Mouse (Mus musculus) 3134 (cell line): ENCODE data around the gene Adgrb2.

Experiments
- DNase-seq: peaks from one replicate; pipeline ENCODE4 v3.0.0-alpha.2; 2011; ENCODE audit warnings: low spot score; ENCODE audit not compliant: insufficient read length; ENCODE audit errors: extremely low read depth

Gene Adgrb2

DNA sequence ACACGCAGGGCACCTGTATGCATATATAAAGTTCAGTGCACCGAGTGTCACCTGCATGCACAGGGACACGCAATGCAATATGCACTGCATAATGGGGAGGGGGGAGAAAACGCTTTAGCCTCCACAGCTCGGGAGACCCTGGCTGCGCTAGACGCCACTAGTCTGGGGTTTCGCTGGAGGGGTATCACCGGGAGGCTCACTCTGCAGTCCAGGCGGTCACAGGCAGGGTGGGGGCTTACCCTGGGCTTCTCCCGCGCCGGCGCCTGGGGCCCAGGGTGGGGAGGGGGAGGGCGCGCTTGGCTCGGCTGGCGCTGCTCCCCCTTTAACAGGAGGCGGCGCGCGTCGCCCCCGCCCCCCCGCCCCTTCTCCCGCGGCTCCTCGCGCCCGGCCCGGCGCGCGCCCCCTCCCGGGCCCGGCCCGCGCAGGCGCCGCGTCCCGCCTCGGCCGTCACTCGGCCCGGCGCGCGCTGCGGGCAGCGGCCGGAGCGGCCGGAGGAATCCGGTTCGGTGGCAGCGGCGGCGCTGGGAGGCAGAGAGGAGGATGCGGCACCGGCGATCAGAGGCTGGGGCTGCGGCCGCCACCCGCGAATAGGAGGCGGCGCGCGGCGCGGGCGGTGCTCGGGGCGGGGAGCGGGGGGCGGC lies at the start of gene Adgrb2:
Adgrb2 (plus strand) TSS at position 450 of the 641 bp plus-strand sequence.
- no peak for DNase-seq

DNA sequence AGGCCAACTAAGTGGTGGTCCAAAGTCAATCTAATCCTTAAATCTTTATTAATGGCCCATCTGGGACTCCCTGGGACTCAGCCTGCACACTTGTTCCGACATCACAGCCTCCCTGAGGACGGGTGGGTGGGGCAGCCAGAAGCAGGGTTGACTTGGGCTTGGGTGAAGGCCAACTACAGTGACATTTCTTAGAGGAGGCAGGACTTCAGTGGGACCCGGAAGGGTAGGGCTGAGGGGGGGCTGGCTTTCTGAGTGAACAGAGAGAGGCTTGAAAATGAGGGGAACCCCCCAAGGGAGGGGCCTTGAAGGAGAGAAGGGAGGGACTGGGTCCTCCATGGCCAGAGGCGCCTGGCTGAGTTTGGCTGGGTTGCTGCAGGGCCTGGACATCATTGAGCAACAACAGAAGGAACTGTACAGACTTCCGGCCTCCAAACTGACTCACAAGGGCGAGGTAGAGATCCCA lies 33.3 kb upstream of the Adgrb2 start:
- DNase-seq = peak; percentile 87

DNA sequence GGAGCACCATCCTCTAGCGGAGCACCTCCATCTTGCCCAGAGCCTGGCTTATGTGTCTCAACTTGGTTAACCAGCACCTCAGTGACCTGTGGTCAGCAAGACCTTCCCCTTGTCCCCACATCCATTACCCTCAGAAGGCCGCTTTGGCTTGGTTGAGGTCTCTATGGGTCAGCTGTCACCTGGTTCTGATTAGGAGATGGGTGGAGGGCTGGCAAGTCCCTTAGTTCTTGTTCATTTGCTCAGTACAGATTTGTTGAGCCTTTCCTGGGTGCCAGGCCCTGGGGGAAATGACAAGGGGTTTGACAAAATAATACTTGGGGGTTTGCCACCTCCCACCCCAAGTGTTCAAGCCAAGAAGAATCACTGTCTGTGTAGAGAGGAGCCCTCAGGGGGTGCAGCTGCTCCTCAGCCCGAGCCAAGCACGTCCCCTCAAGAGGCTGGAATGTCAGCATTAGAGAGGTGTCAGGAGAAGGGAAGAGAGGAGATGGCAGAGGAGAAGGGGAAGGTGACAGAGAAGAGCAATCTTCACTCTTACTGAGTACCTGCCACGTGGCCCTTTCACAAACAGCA lies 32.3 kb upstream of the Adgrb2 start:
- DNase-seq = no peak

GRCm38 (mm10) chr4:129954527-129954926 lies 30.1 kb upstream of the Adgrb2 start:
- no peak for DNase-seq

- DNase-seq = no peak
Observed at GRCm38 (mm10) chr4:129960180-129960944, 24.3 kb upstream of the Adgrb2 start.

DNA sequence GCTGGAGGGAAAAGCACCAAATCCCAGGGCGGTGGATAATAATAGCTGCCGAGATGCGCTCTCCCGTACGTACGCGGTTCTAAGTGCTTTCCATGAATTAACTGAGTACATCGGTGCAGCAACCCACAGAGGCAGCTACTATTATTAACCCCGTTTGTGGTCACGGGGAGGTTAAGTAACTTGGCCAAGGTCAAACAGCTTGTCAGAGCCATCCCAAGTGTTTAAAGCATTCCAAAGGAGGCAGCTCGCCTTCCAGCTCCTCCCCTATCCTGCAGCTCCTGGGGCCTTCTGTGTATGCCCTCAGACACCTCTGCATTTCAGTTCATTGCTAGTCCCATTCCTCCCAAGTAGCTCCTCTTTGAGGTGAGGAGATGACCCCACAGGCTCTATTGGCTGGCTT lies 19.4 kb upstream of the Adgrb2 start:
- no peak for DNase-seq

GRCm38 (mm10) chr4:129966201-129966600 lies 18.5 kb upstream of the Adgrb2 start:
- no peak for DNase-seq

- DNase-seq = no peak
Observed at GRCm38 (mm10) chr4:129967024-129968014, 17.4 kb upstream of the Adgrb2 start.

- no peak for DNase-seq
Observed at GRCm38 (mm10) chr4:129970168-129970567, 14.5 kb upstream of the Adgrb2 start.

GRCm38 (mm10) chr4:129970861-129971260 lies 13.8 kb upstream of the Adgrb2 start:
- DNase-seq = no peak

- no peak for DNase-seq
Observed at GRCm38 (mm10) chr4:129971989-129972388, 12.7 kb upstream of the Adgrb2 start.

GRCm38 (mm10) chr4:129974285-129974684 lies 10.4 kb upstream of the Adgrb2 start:
- DNase-seq = no peak

DNA sequence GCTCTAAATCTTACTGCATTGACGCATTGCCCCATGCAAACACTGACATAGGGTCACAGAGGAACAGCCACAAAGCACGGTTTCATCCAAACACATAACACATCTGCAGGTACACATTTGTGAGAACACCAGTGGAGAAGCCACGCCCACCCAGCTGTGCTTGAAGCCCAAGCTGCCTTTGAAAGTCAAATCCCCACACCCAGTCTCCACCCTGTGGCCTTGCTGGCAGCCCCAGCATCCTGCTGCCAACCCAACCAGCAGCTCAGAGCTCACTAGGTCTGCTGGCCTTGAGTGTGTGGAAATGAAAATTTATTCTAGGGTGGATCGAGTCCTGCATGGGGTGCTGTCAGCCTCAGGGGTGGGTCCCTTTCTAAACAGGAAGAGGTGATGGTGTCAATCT lies 7.4 kb upstream of the Adgrb2 start:
- DNase-seq = no peak

- DNase-seq = no peak
Observed at GRCm38 (mm10) chr4:129978227-129978626, 6.4 kb upstream of the Adgrb2 start.

- DNase-seq = no peak
Observed at GRCm38 (mm10) chr4:129978930-129979329, 5.7 kb upstream of the Adgrb2 start.

GRCm38 (mm10) chr4:129981657-129982056 lies 3.0 kb upstream of the Adgrb2 start:
- no peak for DNase-seq

DNA sequence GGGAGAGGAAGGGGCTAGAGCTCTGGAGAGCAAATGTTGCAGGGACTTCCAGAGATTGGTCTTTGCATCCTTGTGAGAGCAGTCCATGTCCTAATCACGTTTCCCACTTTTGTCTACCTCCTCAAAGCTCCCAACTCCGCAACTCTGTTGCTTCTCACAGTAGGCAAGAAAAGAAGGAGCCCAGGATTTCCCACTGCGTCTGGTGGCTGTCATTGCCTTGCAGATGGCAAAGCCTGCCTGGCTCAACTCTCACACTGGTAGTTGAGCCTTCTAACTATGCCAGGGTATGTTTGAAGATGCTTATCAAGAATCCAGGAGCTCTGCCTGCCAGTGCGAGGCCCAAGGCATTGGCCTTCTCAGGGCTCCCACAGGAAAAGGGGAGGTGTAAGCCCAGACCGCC lies 1.6 kb upstream of the Adgrb2 start:
- DNase-seq = no peak

- DNase-seq = no peak
Observed at GRCm38 (mm10) chr4:129983764-129984420, 778 bp upstream of the Adgrb2 start.

DNA sequence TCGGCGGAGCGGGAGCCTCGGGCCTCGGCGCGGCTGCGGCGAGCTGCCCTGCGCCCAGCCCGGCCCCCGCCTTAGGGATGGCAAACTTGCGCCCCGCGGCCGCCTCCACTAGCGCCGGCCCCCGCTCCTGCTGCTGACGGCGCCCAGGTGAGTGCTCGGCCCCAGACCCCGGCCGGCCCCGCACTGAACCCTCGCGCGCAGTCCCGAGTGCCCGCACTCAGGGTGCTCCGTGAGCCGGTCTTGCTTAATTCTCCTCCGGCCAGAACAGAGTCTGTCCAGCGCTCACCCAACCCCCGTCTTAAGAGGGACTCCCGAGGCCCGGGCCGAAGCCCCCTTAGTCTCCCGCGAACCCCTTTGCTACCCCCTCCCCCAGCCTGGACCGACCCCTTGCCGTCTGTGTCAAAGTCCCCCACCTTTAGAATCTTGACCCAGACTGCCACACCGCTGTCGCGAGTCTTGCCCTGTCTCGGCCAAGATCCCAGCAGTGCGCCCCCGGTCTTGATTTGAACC lies 546 bp downstream of the Adgrb2 start:
- DNase-seq = no peak
